Mouse (Mus musculus): ENCODE results near the gene Rpf2. TPM values are rescaled to one million over a fixed set of nuclear protein-coding genes. Genes with fewer than 3 reads are reported as not detected.

Rpf2 gene
- 70.2 and 72.9 TPM in 2 replicates for polyA plus RNA-seq (2016; fragmentation: Nextera tagmentation; extraction: Ambion mirVana)

- Histone ChIP-seq H3K4me1 (peaks cover 12% of the 10 kb centered on the region), H3K27me3 (no peaks in the 10 kb centered on the region), H3K36me3 (replicated peaks) (peaks cover 60% of the 10 kb centered on the region), H3K9ac (peak within 1 kb of the TSS; percentile 70), H3K9me3 (no peaks in the 10 kb centered on the region), H3K4me2 (peak within 1 kb of the TSS; percentile 63), H3K27ac (peak within 1 kb of the TSS; percentile 78), H3K4me3 (replicated peaks) (peak within 1 kb of the TSS; percentile 62)
- peak; percentile 94 for ATAC-seq (ENCODE audit: low FRiP score)
- WGBS: under 1% methylated on average over 54 of the region's 54 CpGs
Observed at GRCm38 (mm10) chr10:40246374-40247165, at the start of gene Rpf2. Gene Rpf2, minus strand, starts transcription at chr10:40247036.

GRCm38 (mm10) chr10:40292640-40293039, 45.8 kb upstream of the Rpf2 start:
- H3K27me3 ChIP-seq: no peaks in the 10 kb centered on the region
- no peak overlapping the region for H3K4me2 ChIP-seq
- H3K9ac ChIP-seq: no peak overlapping the region
- 96% methylated on average over 6 of the region's 6 CpGs for WGBS
- peaks cover 10% of the 10 kb centered on the region; the same call in 1 of the 2 replicates for H3K4me1 ChIP-seq
- ATAC-seq (ENCODE audit: low FRiP score): no peak
- peaks cover 31% of the 10 kb centered on the region for H3K36me3 ChIP-seq (replicated peaks)
- no peaks in the 10 kb centered on the region for H3K9me3 ChIP-seq
- H3K4me3 ChIP-seq (replicated peaks): no peak overlapping the region
- no peak overlapping the region for H3K27ac ChIP-seq

- H3K9me3 ChIP-seq: no peaks in the 10 kb centered on the region
- WGBS: 84% methylated on average over 1 of the region's 1 CpGs
- ATAC-seq (ENCODE audit: low FRiP score): no peak
- H3K9ac ChIP-seq: no peak overlapping the region
- H3K4me2 ChIP-seq: no peak overlapping the region
- no peaks in the 10 kb centered on the region for H3K4me1 ChIP-seq
- peaks cover 35% of the 10 kb centered on the region for H3K36me3 ChIP-seq (replicated peaks)
- no peak overlapping the region for H3K27ac ChIP-seq
- no peak overlapping the region for H3K4me3 ChIP-seq (replicated peaks)
- H3K27me3 ChIP-seq: no peaks in the 10 kb centered on the region
Observed at GRCm38 (mm10) chr10:40286767-40287166, 39.9 kb upstream of the Rpf2 start.

GRCm38 (mm10) chr10:40285571-40285970, 38.7 kb upstream of the Rpf2 start:
- Histone ChIP-seq H3K4me3 (replicated peaks) (no peak overlapping the region), H3K27ac (no peak overlapping the region), H3K9ac (no peak overlapping the region), H3K4me2 (no peak overlapping the region), H3K36me3 (replicated peaks) (peaks cover 24% of the 10 kb centered on the region), H3K4me1 (no peaks in the 10 kb centered on the region), H3K9me3 (no peaks in the 10 kb centered on the region), H3K27me3 (no peaks in the 10 kb centered on the region)
- ATAC-seq (ENCODE audit: low FRiP score): no peak
- WGBS: 89% methylated on average over 1 of the region's 1 CpGs

- H3K9ac ChIP-seq: no peak overlapping the region
- peaks cover 23% of the 10 kb centered on the region for H3K36me3 ChIP-seq (replicated peaks)
- H3K4me2 ChIP-seq: no peak overlapping the region
- H3K27ac ChIP-seq: no peak overlapping the region
- no peaks in the 10 kb centered on the region for H3K9me3 ChIP-seq
- 90% methylated on average over 3 of the region's 3 CpGs for WGBS
- H3K4me3 ChIP-seq (replicated peaks): no peak overlapping the region
- no peaks in the 10 kb centered on the region for H3K27me3 ChIP-seq
- no peaks in the 10 kb centered on the region for H3K4me1 ChIP-seq
- ATAC-seq (ENCODE audit: low FRiP score): no peak
Observed at GRCm38 (mm10) chr10:40284997-40285396, 38.2 kb upstream of the Rpf2 start.

- no peak overlapping the region for H3K4me2 ChIP-seq
- H3K4me3 ChIP-seq (replicated peaks): no peak overlapping the region
- no peaks in the 10 kb centered on the region for H3K27me3 ChIP-seq
- no peaks in the 10 kb centered on the region for H3K9me3 ChIP-seq
- 88% methylated on average over 10 of the region's 10 CpGs for WGBS
- no peak overlapping the region for H3K27ac ChIP-seq
- no peaks in the 10 kb centered on the region for H3K4me1 ChIP-seq
- no peak for ATAC-seq (ENCODE audit: low FRiP score)
- H3K36me3 ChIP-seq (replicated peaks): peaks cover 21% of the 10 kb centered on the region
- H3K9ac ChIP-seq: no peak overlapping the region
Observed at GRCm38 (mm10) chr10:40284179-40284831, 37.5 kb upstream of the Rpf2 start.

- Histone ChIP-seq H3K9ac (no peak overlapping the region), H3K4me3 (replicated peaks) (no peak overlapping the region), H3K4me1 (no peaks in the 10 kb centered on the region), H3K27me3 (no peaks in the 10 kb centered on the region), H3K9me3 (no peaks in the 10 kb centered on the region), H3K36me3 (replicated peaks) (peaks cover 20% of the 10 kb centered on the region), H3K27ac (no peak overlapping the region), H3K4me2 (no peak overlapping the region)
- ATAC-seq (ENCODE audit: low FRiP score): no peak
- WGBS: 95% methylated on average over 9 of the region's 9 CpGs
Observed at GRCm38 (mm10) chr10:40283636-40284035, 36.8 kb upstream of the Rpf2 start.

GRCm38 (mm10) chr10:40281565-40281964, 34.7 kb upstream of the Rpf2 start:
- no peak overlapping the region for H3K4me2 ChIP-seq
- no peaks in the 10 kb centered on the region for H3K9me3 ChIP-seq
- 98% methylated on average over 2 of the region's 2 CpGs for WGBS

GRCm38 (mm10) chr10:40278317-40278716, 31.5 kb upstream of the Rpf2 start:
- H3K27me3 ChIP-seq: no peaks in the 10 kb centered on the region
- no peak overlapping the region for H3K27ac ChIP-seq
- WGBS: 75% methylated on average over 5 of the region's 5 CpGs
- H3K4me1 ChIP-seq: no peaks in the 10 kb centered on the region
- no peak overlapping the region for H3K9ac ChIP-seq
- H3K36me3 ChIP-seq (replicated peaks): no peaks in the 10 kb centered on the region
- H3K9me3 ChIP-seq: no peaks in the 10 kb centered on the region
- H3K4me2 ChIP-seq: no peak overlapping the region
- no peak for ATAC-seq (ENCODE audit: low FRiP score)
- H3K4me3 ChIP-seq (replicated peaks): no peak overlapping the region

More at GRCm38 (mm10) chr10:40281565-40281964, 34.7 kb upstream of the Rpf2 start:
- Histone ChIP-seq H3K36me3 (replicated peaks) (peaks cover 14% of the 10 kb centered on the region), H3K27ac (no peak overlapping the region), H3K27me3 (no peaks in the 10 kb centered on the region), H3K4me1 (no peaks in the 10 kb centered on the region), H3K9ac (no peak overlapping the region), H3K4me3 (replicated peaks) (no peak overlapping the region)
- no peak for ATAC-seq (ENCODE audit: low FRiP score)

GRCm38 (mm10) chr10:40275991-40276390, 29.2 kb upstream of the Rpf2 start:
- Histone ChIP-seq H3K4me1 (no peaks in the 10 kb centered on the region), H3K9ac (no peak overlapping the region), H3K36me3 (replicated peaks) (no peaks in the 10 kb centered on the region), H3K4me2 (no peak overlapping the region), H3K27ac (no peak overlapping the region), H3K9me3 (no peaks in the 10 kb centered on the region), H3K27me3 (no peaks in the 10 kb centered on the region), H3K4me3 (replicated peaks) (no peak overlapping the region)
- ATAC-seq (ENCODE audit: low FRiP score): no peak
- 81% methylated on average over 7 of the region's 7 CpGs for WGBS

- no peaks in the 10 kb centered on the region for H3K36me3 ChIP-seq (replicated peaks)
- H3K9ac ChIP-seq: no peak overlapping the region
- no peaks in the 10 kb centered on the region for H3K4me1 ChIP-seq
- no peak overlapping the region for H3K4me2 ChIP-seq
- no peak overlapping the region for H3K4me3 ChIP-seq (replicated peaks)
- H3K27me3 ChIP-seq: 0 out of 2 replicates have a peak, but pooled peaks cover 3% of the 10 kb centered on the region
- no peaks in the 10 kb centered on the region for H3K9me3 ChIP-seq
- no peak overlapping the region for H3K27ac ChIP-seq
- WGBS: 86% methylated on average over 5 of the region's 5 CpGs
- no peak for ATAC-seq (ENCODE audit: low FRiP score)
Observed at GRCm38 (mm10) chr10:40273938-40274337, 27.1 kb upstream of the Rpf2 start.

- ATAC-seq (ENCODE audit: low FRiP score): no peak
- no peak overlapping the region for H3K9ac ChIP-seq
- no peaks in the 10 kb centered on the region for H3K36me3 ChIP-seq (replicated peaks)
- WGBS: 83% methylated on average over 3 of the region's 3 CpGs
- no peaks in the 10 kb centered on the region for H3K9me3 ChIP-seq
- no peak overlapping the region for H3K4me2 ChIP-seq
- 0 out of 2 replicates have a peak, but pooled peaks cover 3% of the 10 kb centered on the region for H3K27me3 ChIP-seq
- H3K4me1 ChIP-seq: no peaks in the 10 kb centered on the region
- H3K27ac ChIP-seq: no peak overlapping the region
- no peak overlapping the region for H3K4me3 ChIP-seq (replicated peaks)
Observed at GRCm38 (mm10) chr10:40271216-40271615, 24.4 kb upstream of the Rpf2 start.
